ENCODE assay signal across 14 mouse cellular contexts in the genomic region with DNA sequence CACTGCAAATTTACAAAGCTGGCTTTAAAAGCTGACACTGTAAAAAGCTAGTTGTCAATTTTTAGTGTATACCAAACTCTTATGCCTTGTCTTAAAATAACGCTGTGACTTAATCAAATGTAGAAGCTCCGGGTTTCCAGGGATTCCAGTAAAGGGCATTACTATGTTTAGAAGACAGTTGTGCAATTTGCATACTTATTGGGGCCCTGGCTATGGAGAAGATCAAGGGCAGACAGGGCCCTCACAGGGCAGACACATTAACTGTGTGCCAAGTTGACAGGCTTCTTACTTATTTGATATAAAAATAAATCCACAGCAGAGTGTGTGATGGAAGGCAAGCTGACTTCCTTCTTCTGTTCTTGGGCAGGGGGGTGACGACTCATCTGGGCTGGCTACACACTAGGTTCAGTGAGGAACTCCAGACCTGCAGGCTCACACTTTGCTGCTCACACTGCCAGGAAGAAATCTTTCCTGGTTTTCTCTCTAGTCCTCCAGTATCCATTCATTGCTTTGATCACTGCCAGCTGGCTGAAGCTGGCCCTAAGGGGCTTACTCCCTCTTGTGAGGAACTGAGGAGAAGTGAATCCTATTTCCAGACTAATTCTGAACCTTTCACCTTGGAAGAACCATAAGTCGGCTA.
DNase-seq lines count a peak whose midpoint lies in the region; ATAC-seq and TF ChIP-seq lines count a peak whose summit lies in the region.
"Had no signal": no experiment of that assay in that cellular context is flagged by ENCODE, and none has a peak within 500 bp of the region (broad histone marks: within the 10 kb centered on the region; RNA-seq: fewer than 3 reads in every experiment).

No protein-coding gene starts in this region.

- POLR2A ChIA-PET in Patski (lab: Charles Lee), result interaction anchor here (0.7 kb wide), 1 partner anchor 19 kb away, joined by 4 read pairs; no protein-coding TSS in a partner anchor

- TF ChIP-seq CTCF in Patski (IDR thresholded peaks at IDR 0.05), result no peak

- ATAC-seq in hindbrain, embryonic 13.5 days (ENCODE audit: low FRiP score), result no peak
- no peak for ATAC-seq in hindbrain, embryonic 11.5 days (ENCODE audit: low FRiP score)
- ATAC-seq in Patski, result peak; percentile 63
- ATAC-seq in erythroid progenitor cell, adult 5-6 weeks (replicated peaks; ENCODE audit: low FRiP score, poor library complexity, severe bottlenecking), result no peak
- ATAC-seq: activated CD4-positive, CD25-positive, alpha-beta regulatory T cell, adult 4 months had no signal

- H3K27me3 ChIP-seq in hindbrain, embryonic 13.5 days, result no peaks in the 10 kb centered on the region
- no peaks in the 10 kb centered on the region for H3K27me3 ChIP-seq in hindbrain, embryonic 11.5 days (ENCODE audit: control insufficient read depth, insufficient read depth, low read length)
- no peaks in the 10 kb centered on the region for H3K27me3 ChIP-seq in Patski

- no peaks in the 10 kb centered on the region for H3K9me3 ChIP-seq in hindbrain, embryonic 13.5 days
- no peaks in the 10 kb centered on the region for H3K9me3 ChIP-seq in hindbrain, embryonic 11.5 days (ENCODE audit: control insufficient read depth, low read length)
- H3K9me3 ChIP-seq: limb, embryonic 13.5 days had no signal

- no peaks in the 10 kb centered on the region for H3K79me2 ChIP-seq in macrophage (ENCODE audit: inconsistent target)

- CTCF ChIA-PET in Patski (lab: Charles Lee), result no interaction called here

- no peak overlapping the region for H3K9ac ChIP-seq in hindbrain, embryonic 13.5 days
- no peak overlapping the region for H3K9ac ChIP-seq in hindbrain, embryonic 11.5 days (ENCODE audit: low read depth, low read length)
- H3K9ac ChIP-seq: limb, embryonic 13.5 days had no signal

- H3K4me3 ChIP-seq in hindbrain, embryonic 13.5 days, result no peak overlapping the region
- H3K4me3 ChIP-seq in hindbrain, embryonic 11.5 days (ENCODE audit: low read depth, low read length), result no peak overlapping the region
- H3K4me3 ChIP-seq in macrophage (ENCODE audit: inconsistent target), result no peak overlapping the region
- H3K4me3 ChIP-seq: limb, embryonic 13.5 days had no signal

- peak overlapping the region; percentile 56; the same call in 1 of the 2 replicates for H3K27ac ChIP-seq in hindbrain, embryonic 13.5 days
- no peak overlapping the region for H3K27ac ChIP-seq in hindbrain, embryonic 11.5 days (ENCODE audit: low read depth, low read length)
- H3K27ac ChIP-seq in macrophage, result 0 out of 2 replicates have a peak overlapping the region, but pooled peaks have one; percentile 1
- H3K27ac ChIP-seq: limb, embryonic 13.5 days had no signal

- no peak overlapping the region for H3K4me2 ChIP-seq in hindbrain, embryonic 13.5 days
- H3K4me2 ChIP-seq in hindbrain, embryonic 11.5 days (replicated peaks; ENCODE audit: low read depth, low read length), result no peak overlapping the region
- H3K4me2 ChIP-seq: limb, embryonic 13.5 days had no signal

- DNase-seq in hindbrain, embryonic 11.5 days (ENCODE audit: low spot score), result no peak
- no peak for DNase-seq in Patski (ENCODE audit: low read depth, low spot score)
- peak; percentile 36 for DNase-seq in adrenal gland, postnatal 14 days
- no peak for DNase-seq in ovary, postnatal 14 days (ENCODE audit: low spot score)
- DNase-seq: cerebellum, postnatal 10 days; kidney, adult 18-20 months; lung, postnatal 36 days; right cerebral cortex, postnatal 4 days; thymus, adult 18-20 months had no signal

- 45% methylated on average over 4 of the region's 4 CpGs for WGBS in hindbrain, embryonic 13.5 days
- 64% methylated on average over 4 of the region's 4 CpGs for WGBS in hindbrain, embryonic 11.5 days
- WGBS in macrophage (ENCODE audit: missing documents), result 61% methylated on average over 4 of the region's 4 CpGs

- in situ Hi-C loops in Patski (cut with MboI; ENCODE audit: low pct_unique_long_range_greater_than_20kb), result loop anchor here (10.0 kb wide), 1 partner anchor 1323 kb away; no protein-coding TSS in a partner anchor

- no peaks in the 10 kb centered on the region for H3K36me3 ChIP-seq in hindbrain, embryonic 13.5 days
- H3K36me3 ChIP-seq in hindbrain, embryonic 11.5 days (ENCODE audit: control insufficient read depth, insufficient read depth, low read length), result no peaks in the 10 kb centered on the region
- no peaks in the 10 kb centered on the region for H3K36me3 ChIP-seq in macrophage (ENCODE audit: inconsistent target)
- H3K36me3 ChIP-seq: limb, embryonic 13.5 days had no signal

- peaks cover 31% of the 10 kb centered on the region for H3K4me1 ChIP-seq in hindbrain, embryonic 13.5 days (replicated peaks)
- H3K4me1 ChIP-seq in hindbrain, embryonic 11.5 days (replicated peaks; ENCODE audit: control insufficient read depth, insufficient read depth, low read length), result 0 out of 2 replicates have a peak, but pooled peaks cover 6% of the 10 kb centered on the region
